Mouse (Mus musculus) hindbrain, postnatal 0 days (tissue): ENCODE measurements at regions not wholly inside any gene's neighbourhood (a gene's known extent, or its start where the extent isn't known, plus 50 kb on each side); places are given as distances from the start of the nearest gene placed in this dataset.

Source experiments
- ATAC-seq: fragments of 200-750 bp; cut with Nextera tagmentation; 2 replicates; pipeline ENCODE4 v1.8.0; 2017; ENCODE audit warnings: mild to moderate bottlenecking, moderate TSS enrichment, moderate library complexity
- DNase-seq: peaks from one replicate; pipeline ENCODE4 v3.0.0-alpha.2; 2015; ENCODE audit warnings: low spot score
- H3K27ac ChIP-seq: fragments of 300-500 bp; sonication (generic); 2 replicates; pipeline ENCODE4 v1.5.1; 2014; ENCODE audit warnings: mild to moderate bottlenecking
- H3K27me3 ChIP-seq: fragments of 300-500 bp; sonication (generic); 2 replicates; pipeline ENCODE4 v1.6.1; 2014; ENCODE audit warnings: low read length, mixed read lengths; ENCODE audit not compliant: insufficient read depth
- H3K36me3 ChIP-seq: fragments of 300-500 bp; sonication (generic); 2 replicates; pipeline ENCODE4 v1.6.1; 2014; ENCODE audit warnings: low read length, mixed read lengths; ENCODE audit not compliant: insufficient read depth
- H3K4me1 ChIP-seq: fragments of 300-500 bp; sonication (generic); 2 replicates; pipeline ENCODE4 v1.6.1; 2014; ENCODE audit warnings: antibody characterized with exemption, low read length, mixed read lengths; ENCODE audit not compliant: insufficient read depth
- H3K4me2 ChIP-seq: fragments of 300-500 bp; sonication (generic); 2 replicates; pipeline ENCODE4 v1.6.1; 2014; ENCODE audit warnings: low read depth, mild to moderate bottlenecking, low read length, moderate library complexity, mixed read lengths
- H3K4me3 ChIP-seq: fragments of 300-500 bp; sonication (generic); 2 replicates; pipeline ENCODE4 v1.5.1; 2014; ENCODE audit warnings: low read length
- H3K9ac ChIP-seq: fragments of 300-500 bp; sonication (generic); replicated peaks from 2 replicates; pipeline ENCODE4 v1.6.1; 2014; ENCODE audit warnings: mild to moderate bottlenecking, low read length, moderate library complexity, mixed read lengths
- H3K9me3 ChIP-seq: fragments of 300-500 bp; sonication (generic); 2 replicates; pipeline ENCODE4 v1.6.1; 2016; ENCODE audit warnings: low read length, mixed read lengths
- CTCF ChIP-seq: IDR thresholded peaks from 2 replicates; pipeline ENCODE4 v1.5.1; 2016; ENCODE audit warnings: antibody characterized with exemption, control low read depth, low read depth
- WGBS: fragments of 180-500 bp; shearing (Covaris S2); extraction: QIAGEN DNeasy Blood & Tissue Kit; methylation state at CpG from one replicate; pipeline ENCODE4 v1.1.7; 2014; 5-methylcytosine and 5-hydroxymethylcytosine counted together

DNA sequence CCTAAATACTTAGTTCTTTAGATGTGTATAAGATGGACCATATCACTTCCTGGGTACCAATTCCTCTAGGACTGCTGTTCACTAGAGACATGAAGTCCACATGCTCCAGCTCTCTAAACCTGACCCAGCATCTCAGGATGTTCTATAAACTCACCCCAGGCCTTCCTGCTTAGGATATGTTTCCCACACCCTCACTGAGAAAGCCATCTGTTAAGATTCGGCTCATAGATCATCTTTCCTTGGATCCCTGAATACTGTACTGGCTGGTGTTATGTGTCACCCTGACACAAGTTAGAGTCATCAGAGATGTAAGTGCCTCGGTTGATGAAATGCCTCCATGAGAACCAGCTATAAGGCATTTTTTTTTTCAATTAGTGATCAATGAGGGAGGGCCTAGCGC, 199.9 kb downstream of the Gm5426 start:
- no peaks in the 10 kb centered on the region; the same call in 1 of the 2 replicates for H3K4me1 ChIP-seq
- no peak overlapping the region for H3K4me2 ChIP-seq
- no peak overlapping the region for H3K4me3 ChIP-seq
- ATAC-seq (no peak), DNase-seq (no peak)
- no peaks in the 10 kb centered on the region for H3K36me3 ChIP-seq
- no peaks in the 10 kb centered on the region for H3K27me3 ChIP-seq
- TF ChIP-seq CTCF = no peak
- 87% methylated on average over 3 of the region's 3 CpGs for WGBS
- H3K9me3 ChIP-seq = no peaks in the 10 kb centered on the region
- no peak overlapping the region for H3K27ac ChIP-seq
- no peak overlapping the region for H3K9ac ChIP-seq

DNA sequence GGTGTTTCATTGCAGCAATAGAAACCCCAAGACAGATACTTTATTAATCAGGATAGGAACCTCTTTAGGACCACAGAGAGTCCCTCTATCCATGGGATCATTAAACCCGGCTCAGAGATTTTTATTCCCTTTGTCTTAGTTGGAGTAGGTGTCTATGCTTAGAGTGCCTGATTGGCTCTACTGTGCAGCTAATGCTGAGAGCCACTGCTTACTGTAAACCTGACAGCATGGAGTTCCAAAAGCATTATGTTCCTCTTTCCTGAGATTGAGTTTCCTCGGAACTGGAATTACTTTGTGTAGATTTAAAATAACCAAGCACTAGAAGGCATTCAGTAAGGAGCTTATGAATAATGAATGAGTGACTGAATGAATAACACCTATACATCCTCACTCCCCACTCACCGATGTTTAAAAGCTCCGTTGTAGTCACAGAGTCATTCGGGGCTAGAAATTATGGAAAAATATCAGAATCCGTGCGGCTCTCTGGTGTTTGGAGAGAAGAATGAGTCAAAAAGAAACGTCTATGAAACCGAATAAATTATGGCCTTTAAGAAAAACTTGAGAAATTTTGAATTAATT, 200.8 kb downstream of the Gm5426 start:
- no peaks in the 10 kb centered on the region; the same call in 1 of the 2 replicates for H3K4me1 ChIP-seq
- H3K27ac ChIP-seq = no peak overlapping the region
- no peak overlapping the region for H3K4me3 ChIP-seq
- H3K27me3 ChIP-seq = no peaks in the 10 kb centered on the region
- H3K9me3 ChIP-seq = no peaks in the 10 kb centered on the region
- ATAC-seq = no peak
- no peak for DNase-seq
- WGBS = 54% methylated on average over 9 of the region's 9 CpGs
- H3K36me3 ChIP-seq = no peaks in the 10 kb centered on the region
- H3K4me2 ChIP-seq = no peak overlapping the region
- no peak for TF ChIP-seq CTCF
- H3K9ac ChIP-seq = no peak overlapping the region

DNA sequence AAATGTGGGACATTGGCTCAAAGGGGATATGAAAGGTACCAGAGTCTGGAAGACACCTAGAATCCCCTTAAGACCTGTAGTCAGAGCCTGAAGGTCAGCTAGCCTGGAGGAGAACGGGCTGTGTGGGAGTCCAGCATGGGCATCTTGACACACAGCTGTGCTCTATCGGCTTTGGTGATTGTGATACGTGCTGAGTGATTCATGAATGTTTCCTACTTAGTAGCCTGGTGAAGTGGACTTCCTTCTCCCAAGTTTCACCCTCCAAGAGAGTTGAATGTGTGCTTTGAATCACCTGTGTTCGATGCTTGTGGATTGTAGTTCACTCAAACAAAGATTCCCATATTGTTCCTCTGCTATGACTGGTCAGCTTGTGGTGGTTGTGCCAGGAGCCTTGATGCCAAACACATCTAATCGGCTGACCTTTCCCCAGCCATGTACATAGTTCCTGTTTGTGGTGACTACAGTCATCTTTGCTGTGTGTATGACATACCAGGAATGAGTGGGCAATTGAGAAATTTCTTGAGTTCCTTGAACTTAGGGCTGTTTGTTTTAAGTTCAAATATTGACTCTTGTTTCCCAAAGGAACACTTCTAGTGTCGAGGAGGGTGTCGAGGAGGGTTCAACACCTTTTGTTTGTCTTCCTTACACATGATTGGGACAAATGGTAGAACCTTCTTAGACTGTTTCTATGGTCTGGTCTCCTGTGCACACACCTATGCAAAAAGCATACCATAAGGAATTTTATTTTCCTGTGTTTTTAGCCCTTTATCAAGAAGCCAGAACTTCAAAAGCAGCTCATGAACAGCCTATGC, 201.6 kb downstream of the Gm5426 start:
- Histone ChIP-seq H3K4me3 (no peak overlapping the region), H3K4me1 (no peaks in the 10 kb centered on the region), H3K36me3 (no peaks in the 10 kb centered on the region), H3K27ac (no peak overlapping the region), H3K4me2 (no peak overlapping the region), H3K9ac (no peak overlapping the region), H3K27me3 (no peaks in the 10 kb centered on the region), H3K9me3 (no peaks in the 10 kb centered on the region)
- ATAC-seq (no peak), DNase-seq (no peak)
- 94% methylated on average over 7 of the region's 7 CpGs for WGBS
- TF ChIP-seq CTCF = no peak

DNA sequence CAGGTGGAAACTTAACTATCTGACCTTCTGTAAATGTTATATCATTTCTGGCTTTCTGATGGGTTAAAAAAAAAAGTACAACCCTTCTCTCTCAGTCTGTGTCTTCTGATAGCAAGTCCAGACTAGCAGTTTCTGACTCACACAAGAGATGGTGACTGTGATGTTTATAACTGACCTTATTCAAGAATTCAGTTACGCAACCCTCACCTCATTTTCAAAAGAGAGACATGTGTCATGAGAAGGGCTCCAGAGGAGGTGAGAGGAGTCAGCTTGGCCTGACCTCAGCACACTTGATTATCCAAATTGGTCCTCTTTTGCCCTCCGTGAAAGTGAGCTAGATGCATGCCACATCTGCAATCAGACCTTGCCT, 202.2 kb downstream of the Gm5426 start:
- Histone ChIP-seq H3K36me3 (no peaks in the 10 kb centered on the region), H3K9me3 (no peaks in the 10 kb centered on the region), H3K4me2 (no peak overlapping the region), H3K9ac (no peak overlapping the region), H3K4me1 (no peaks in the 10 kb centered on the region), H3K4me3 (no peak overlapping the region), H3K27me3 (no peaks in the 10 kb centered on the region), H3K27ac (no peak overlapping the region)
- WGBS = 93% methylated on average over 2 of the region's 2 CpGs
- ATAC-seq (no peak), DNase-seq (no peak)
- TF ChIP-seq CTCF = no peak

DNA sequence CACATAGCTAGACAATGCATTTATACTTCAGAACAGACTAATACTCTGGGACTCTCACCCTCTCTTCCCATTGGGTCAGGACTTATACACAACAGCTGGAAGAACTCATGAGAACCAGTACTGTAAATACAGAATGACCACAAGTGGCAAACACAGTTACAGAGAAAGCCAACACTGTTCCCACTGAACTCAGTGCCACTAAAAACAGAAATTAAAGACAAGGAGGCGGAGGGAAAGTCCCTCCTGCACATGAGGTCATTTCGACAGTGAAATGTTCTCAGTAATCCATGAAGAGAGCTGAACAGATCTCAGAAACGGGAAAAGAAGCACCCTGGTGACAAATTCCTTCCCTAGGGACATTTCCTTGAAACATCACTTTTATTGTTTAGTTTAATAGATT, 206.1 kb downstream of the Gm5426 start:
- TF ChIP-seq CTCF = no peak
- Histone ChIP-seq H3K27me3 (no peaks in the 10 kb centered on the region), H3K4me2 (no peak overlapping the region), H3K9me3 (no peaks in the 10 kb centered on the region), H3K4me3 (no peak overlapping the region), H3K27ac (no peak overlapping the region), H3K36me3 (no peaks in the 10 kb centered on the region), H3K9ac (no peak overlapping the region), H3K4me1 (no peaks in the 10 kb centered on the region)
- no peak for ATAC-seq
- 71% methylated on average over 3 of the region's 3 CpGs for WGBS
- DNase-seq = no peak

DNA sequence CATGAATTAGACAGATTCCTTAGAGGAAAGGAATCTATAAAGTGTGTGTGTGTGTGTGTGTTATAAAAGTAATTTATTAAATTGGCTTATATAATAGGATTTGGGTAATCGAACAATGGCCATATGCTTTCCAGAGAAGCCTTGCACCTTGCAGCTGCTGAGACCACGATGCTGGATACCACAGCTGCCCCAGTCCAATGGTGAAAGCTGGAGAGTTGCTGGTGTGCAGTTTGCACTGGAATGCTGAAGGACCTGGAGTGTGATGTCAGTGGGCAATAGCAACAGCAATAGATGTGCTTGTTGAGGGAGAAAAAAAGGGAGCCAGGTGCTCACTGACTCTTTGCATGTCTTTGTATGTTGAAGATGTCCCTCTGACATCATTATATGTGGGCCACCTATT, 207.3 kb downstream of the Gm5426 start:
- H3K36me3 ChIP-seq = no peaks in the 10 kb centered on the region
- no peaks in the 10 kb centered on the region for H3K4me1 ChIP-seq
- WGBS = 79% methylated on average over 2 of the region's 2 CpGs
- DNase-seq = no peak
- no peaks in the 10 kb centered on the region for H3K9me3 ChIP-seq
- no peaks in the 10 kb centered on the region for H3K27me3 ChIP-seq
- no peak overlapping the region for H3K4me3 ChIP-seq
- TF ChIP-seq CTCF = no peak
- H3K27ac ChIP-seq = no peak overlapping the region
- no peak for ATAC-seq
- no peak overlapping the region for H3K9ac ChIP-seq
- H3K4me2 ChIP-seq = no peak overlapping the region

DNA sequence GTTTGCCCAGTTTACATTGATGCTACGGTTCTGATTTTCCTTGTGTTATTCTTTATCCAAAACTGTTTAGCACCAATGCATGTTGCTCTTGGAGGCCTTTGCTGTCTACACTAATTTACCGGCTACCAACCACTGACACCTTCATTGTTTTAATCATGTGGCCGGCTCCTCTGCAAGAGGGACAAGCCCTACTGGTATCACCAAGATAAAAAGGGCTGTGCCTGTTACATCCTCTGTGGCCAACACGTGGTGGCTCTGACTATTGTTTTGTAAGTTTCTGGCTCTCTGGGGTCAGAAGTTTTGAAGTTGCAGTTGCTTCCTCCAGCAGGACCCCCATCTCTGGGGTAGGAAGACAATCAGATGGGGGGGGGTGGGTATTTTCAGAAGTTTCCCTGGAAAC, 214.3 kb downstream of the Gm5426 start:
- Histone ChIP-seq H3K4me2 (no peak overlapping the region), H3K27me3 (no peaks in the 10 kb centered on the region), H3K27ac (no peak overlapping the region), H3K9ac (no peak overlapping the region), H3K9me3 (no peaks in the 10 kb centered on the region), H3K36me3 (no peaks in the 10 kb centered on the region), H3K4me1 (no peaks in the 10 kb centered on the region), H3K4me3 (no peak overlapping the region)
- DNase-seq (no peak), ATAC-seq (no peak)
- no peak for TF ChIP-seq CTCF
- 72% methylated on average over 4 of the region's 4 CpGs for WGBS
